Mouse (Mus musculus): ENCODE data around the gene Prr22.
A peak's percentile ranks its signal among the peaks of the same experiment; 100 is the strongest.

The Prr22 gene

GRCm38 (mm10) chr17:56761991-56762410 is 8.0 kb upstream of the Prr22 start:
- peak; percentile 90 for DNase-seq

- DNase-seq: peak; percentile 74
Measured at GRCm38 (mm10) chr17:56762769-56763731, 7.0 kb upstream of the Prr22 start.

- no peak for DNase-seq
Measured at GRCm38 (mm10) chr17:56763741-56764250, 6.3 kb upstream of the Prr22 start.

GRCm38 (mm10) chr17:56764474-56765354 is 5.3 kb upstream of the Prr22 start, which contains the start of gene Dus3l:
Gene Dus3l (plus strand): TSS chr17:56764757.
- peak; percentile 84 for DNase-seq

GRCm38 (mm10) chr17:56765431-56765830 is 4.6 kb upstream of the Prr22 start:
- DNase-seq: no peak

- DNase-seq: no peak
Measured at GRCm38 (mm10) chr17:56766631-56767405, 3.2 kb upstream of the Prr22 start.

- no peak for DNase-seq
Measured at GRCm38 (mm10) chr17:56767531-56768135, 2.4 kb upstream of the Prr22 start.

- DNase-seq: no peak
Measured at GRCm38 (mm10) chr17:56768941-56769340, 1.1 kb upstream of the Prr22 start.

GRCm38 (mm10) chr17:56777568-56777967 is 7.5 kb downstream of the Prr22 start:
- no peak for DNase-seq

- DNase-seq: no peak
Measured at GRCm38 (mm10) chr17:56778779-56779362, 8.8 kb downstream of the Prr22 start.

GRCm38 (mm10) chr17:56780291-56780978 is 10.4 kb downstream of the Prr22 start:
- no peak for DNase-seq

- DNase-seq: no peak
Measured at GRCm38 (mm10) chr17:56788886-56789285, 18.8 kb downstream of the Prr22 start.

GRCm38 (mm10) chr17:56789286-56789685 is 19.2 kb downstream of the Prr22 start:
- DNase-seq: no peak

- no peak for DNase-seq
Measured at GRCm38 (mm10) chr17:56792588-56792987, 22.5 kb downstream of the Prr22 start.

- DNase-seq: no peak
Measured at GRCm38 (mm10) chr17:56793614-56794319, 23.7 kb downstream of the Prr22 start.

- DNase-seq: no peak
Measured at GRCm38 (mm10) chr17:56799276-56799675, 29.2 kb downstream of the Prr22 start.

GRCm38 (mm10) chr17:56802065-56802464 is 32.0 kb downstream of the Prr22 start:
- no peak for DNase-seq

- no peak for DNase-seq
Measured at GRCm38 (mm10) chr17:56804952-56805351, 34.9 kb downstream of the Prr22 start.

GRCm38 (mm10) chr17:56805784-56806183 is 35.7 kb downstream of the Prr22 start:
- DNase-seq: no peak

- DNase-seq: peak; percentile 83
Measured at GRCm38 (mm10) chr17:56808518-56808917, 38.5 kb downstream of the Prr22 start.
